In the genomic region with DNA sequence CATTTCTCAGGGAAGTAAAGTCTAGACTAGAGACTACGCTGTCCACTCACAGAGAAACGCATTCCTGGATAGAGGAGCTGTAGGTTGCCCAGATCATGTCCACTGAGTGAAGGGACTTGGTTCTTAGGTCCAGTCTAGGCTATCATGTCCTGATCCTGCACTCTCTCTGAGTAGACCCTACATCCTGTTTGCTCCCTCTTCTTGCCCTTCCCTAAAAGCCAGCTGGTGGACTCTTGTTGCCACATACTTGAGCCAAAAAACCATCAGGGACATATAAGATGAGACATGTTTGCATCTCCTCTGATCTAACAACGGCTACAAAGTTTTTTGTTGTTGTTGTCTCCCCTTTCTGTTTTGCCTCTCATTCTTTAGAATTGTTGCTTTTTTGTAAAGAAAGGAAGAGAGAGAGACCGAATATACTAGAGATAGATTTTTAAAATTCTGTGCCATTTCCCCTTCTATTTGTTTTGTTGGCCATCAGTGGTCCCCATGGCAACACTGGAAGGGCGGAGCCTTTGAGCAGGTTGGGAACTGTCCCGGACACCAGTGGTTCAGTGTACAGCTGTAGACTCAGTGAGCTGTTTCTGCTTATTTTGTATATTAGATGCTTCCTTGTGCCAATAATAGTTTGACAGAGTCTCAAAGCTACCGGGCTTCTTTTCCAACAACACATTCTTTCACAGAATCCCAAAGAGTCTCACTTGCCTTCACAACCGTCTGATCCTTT, we compare ENCODE assay signal across 14 mouse cellular contexts. TPM values are rescaled to one million over a fixed set of nuclear protein-coding genes. Genes with fewer than 3 reads are reported as not detected.
DNase-seq lines count a peak whose midpoint lies in the region; ATAC-seq and TF ChIP-seq lines count a peak whose summit lies in the region.
"Had no signal": no experiment of that assay in that cellular context is flagged by ENCODE, and none has a peak within 500 bp of the region (broad histone marks: within the 10 kb centered on the region; RNA-seq: fewer than 3 reads in every experiment).

No protein-coding gene starts in this region.

- no peak overlapping the region for H3K4me3 ChIP-seq in lung, embryonic 15.5 days
- H3K4me3 ChIP-seq in liver, postnatal 0 days (ENCODE audit: low read depth, low read length) = no peak overlapping the region
- H3K4me3 ChIP-seq: forebrain, embryonic 15.5 days; liver, embryonic 13.5 days; midbrain, embryonic 12.5 days had no signal

- H3K9ac ChIP-seq in lung, embryonic 15.5 days = no peak overlapping the region
- H3K9ac ChIP-seq in liver, postnatal 0 days (replicated peaks) = no peak overlapping the region
- H3K9ac ChIP-seq: forebrain, embryonic 15.5 days; hindbrain, embryonic 14.5 days; liver, embryonic 13.5 days; midbrain, embryonic 12.5 days had no signal

- H3K27ac ChIP-seq in lung, embryonic 15.5 days = peak overlapping the region; percentile 21; the same call in 1 of the 2 replicates
- no peak overlapping the region for H3K27ac ChIP-seq in liver, postnatal 0 days (ENCODE audit: low read depth)
- H3K27ac ChIP-seq: forebrain, embryonic 15.5 days; hindbrain, embryonic 14.5 days; liver, embryonic 13.5 days; midbrain, embryonic 12.5 days had no signal

- H3K36me3 ChIP-seq in lung, embryonic 15.5 days = no peaks in the 10 kb centered on the region
- no peaks in the 10 kb centered on the region for H3K36me3 ChIP-seq in liver, postnatal 0 days (replicated peaks; ENCODE audit: insufficient read depth, low read length)
- H3K36me3 ChIP-seq: forebrain, embryonic 15.5 days; liver, embryonic 13.5 days; midbrain, embryonic 12.5 days had no signal

- no peaks in the 10 kb centered on the region for H3K9me3 ChIP-seq in lung, embryonic 15.5 days
- H3K9me3 ChIP-seq in liver, postnatal 0 days (ENCODE audit: low read length) = no peaks in the 10 kb centered on the region
- H3K9me3 ChIP-seq: forebrain, embryonic 15.5 days; liver, embryonic 13.5 days; midbrain, embryonic 12.5 days had no signal

- TF ChIP-seq EP300 in liver, postnatal 0 days (IDR thresholded peaks at IDR 0.05; ENCODE audit: low read depth) = no peak

- no peaks in the 10 kb centered on the region for H3K27me3 ChIP-seq in lung, embryonic 15.5 days
- no peaks in the 10 kb centered on the region for H3K27me3 ChIP-seq in liver, postnatal 0 days (ENCODE audit: insufficient read depth, low read length)
- H3K27me3 ChIP-seq: forebrain, embryonic 15.5 days; liver, embryonic 13.5 days; midbrain, embryonic 12.5 days had no signal

- no peak overlapping the region for H3K4me2 ChIP-seq in lung, embryonic 15.5 days
- H3K4me2 ChIP-seq in liver, postnatal 0 days (ENCODE audit: low read depth, low read length) = no peak overlapping the region
- H3K4me2 ChIP-seq: forebrain, embryonic 15.5 days; hindbrain, embryonic 14.5 days; liver, embryonic 13.5 days; midbrain, embryonic 12.5 days had no signal

- no peak for TF ChIP-seq CTCF in liver, postnatal 0 days (IDR thresholded peaks at IDR 0.05; ENCODE audit: low read depth)

- peak; percentile 80; the same call in 1 of the 2 replicates for ATAC-seq in lung, embryonic 15.5 days (ENCODE audit: borderline replicate concordance, extremely low read depth, low FRiP score, low TSS enrichment)
- no peak for ATAC-seq in liver, postnatal 0 days
- ATAC-seq: forebrain, embryonic 15.5 days had no signal

- peaks cover 12% of the 10 kb centered on the region for H3K4me1 ChIP-seq in lung, embryonic 15.5 days
- no peaks in the 10 kb centered on the region for H3K4me1 ChIP-seq in liver, postnatal 0 days (ENCODE audit: insufficient read depth)
- H3K4me1 ChIP-seq: forebrain, embryonic 15.5 days; liver, embryonic 13.5 days; midbrain, embryonic 12.5 days had no signal

- WGBS in lung, embryonic 15.5 days = 58% methylated on average over 8 of the region's 8 CpGs
- WGBS in liver, postnatal 0 days (ENCODE audit: insufficient replicate concordance) = 68% methylated on average over 8 of the region's 8 CpGs

- peak; percentile 56 to 57 for DNase-seq in spleen, adult 18-20 months
- no peak for DNase-seq in spleen, adult 12 weeks (ENCODE audit: low spot score)
- DNase-seq in gastrocnemius, postnatal 25 days = peak; percentile 39
- peak; percentile 78 to 80 for DNase-seq in spleen, postnatal 36 days (ENCODE audit: low spot score in 2 of 2)
- no peak for DNase-seq in kidney, postnatal 14 days
- DNase-seq in liver, postnatal 0 days = no peak
- DNase-seq: adrenal gland, postnatal 36 days; kidney, adult 8-10 months; left cerebral cortex, postnatal 4 days; liver, embryonic 13.5 days had no signal

RNA-seq across cellular contexts. Expression of gene Irf4, which starts 15.2 kb away (rescaled TPM):
- 1 to 10 TPM in 1 of 2 experiments, under 1 TPM in 1; 0.28 to 1.4 TPM for total RNA-seq in gastrocnemius, postnatal 25 days (2021)
- polyA plus RNA-seq in lung, embryonic 15.5 days (2015; fragmentation: Nextera tagmentation; extraction: Ambion mirVana) = 0.15 and 0.17 TPM in 2 replicates
- 0.95 and 1.1 TPM in 2 replicates for polyA plus RNA-seq in liver, postnatal 0 days (2015; fragmentation: Nextera tagmentation; extraction: Ambion mirVana)

Comparison
In these comparisons a context has a peak if more than half of its experiments do, and no peak if none do; other contexts are left out.
1. DNase-seq: peak in spleen, adult 18-20 months (2 of 2), gastrocnemius, postnatal 25 days (single experiment) and spleen, postnatal 36 days (2 of 2); none in spleen, adult 12 weeks (single experiment), kidney, postnatal 14 days (single experiment) and liver, postnatal 0 days (single experiment).